Mouse (Mus musculus): ENCODE results near the gene Cfap100.

The Cfap100 gene

DNA sequence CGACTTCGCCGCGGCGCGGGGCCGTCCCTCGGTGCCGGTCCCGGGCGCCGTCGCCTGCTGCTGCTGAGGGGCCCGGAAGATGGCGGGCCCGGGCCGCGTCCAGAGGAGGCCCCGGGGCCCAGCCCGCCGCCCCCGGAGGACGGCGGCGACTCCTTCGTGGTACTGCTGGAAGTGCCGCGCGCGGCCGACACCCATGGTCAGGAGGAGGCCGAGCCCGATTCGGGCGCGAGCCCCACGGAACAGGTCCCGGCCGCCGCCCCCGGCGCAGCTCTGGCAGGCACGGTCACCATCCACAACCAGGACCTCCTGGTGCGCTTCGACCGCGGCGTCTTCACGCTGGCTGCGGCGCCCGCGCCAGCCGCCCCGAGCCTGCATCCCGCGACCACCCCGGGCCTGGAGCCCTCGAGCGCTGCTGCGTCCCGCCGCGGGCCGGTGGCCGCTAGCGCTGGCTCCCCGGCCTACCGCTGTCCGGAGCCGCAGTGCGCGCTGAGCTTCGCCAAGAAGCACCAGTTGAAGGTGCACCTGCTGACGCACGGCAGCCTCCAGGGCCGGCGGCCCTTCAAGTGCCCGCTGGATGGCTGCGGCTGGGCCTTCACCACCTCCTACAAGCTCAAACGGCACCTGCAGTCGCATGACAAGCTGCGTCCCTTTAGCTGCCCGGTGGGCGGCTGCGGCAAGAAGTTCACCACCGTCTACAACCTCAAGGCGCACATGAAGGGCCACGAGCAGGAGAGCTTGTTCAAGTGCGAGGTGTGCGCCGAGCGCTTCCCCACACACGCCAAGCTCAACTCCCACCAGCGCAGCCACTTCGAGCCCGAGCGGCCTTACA, 58.7 kb downstream of the Cfap100 start:
- DNase-seq: peak; percentile 60

DNA sequence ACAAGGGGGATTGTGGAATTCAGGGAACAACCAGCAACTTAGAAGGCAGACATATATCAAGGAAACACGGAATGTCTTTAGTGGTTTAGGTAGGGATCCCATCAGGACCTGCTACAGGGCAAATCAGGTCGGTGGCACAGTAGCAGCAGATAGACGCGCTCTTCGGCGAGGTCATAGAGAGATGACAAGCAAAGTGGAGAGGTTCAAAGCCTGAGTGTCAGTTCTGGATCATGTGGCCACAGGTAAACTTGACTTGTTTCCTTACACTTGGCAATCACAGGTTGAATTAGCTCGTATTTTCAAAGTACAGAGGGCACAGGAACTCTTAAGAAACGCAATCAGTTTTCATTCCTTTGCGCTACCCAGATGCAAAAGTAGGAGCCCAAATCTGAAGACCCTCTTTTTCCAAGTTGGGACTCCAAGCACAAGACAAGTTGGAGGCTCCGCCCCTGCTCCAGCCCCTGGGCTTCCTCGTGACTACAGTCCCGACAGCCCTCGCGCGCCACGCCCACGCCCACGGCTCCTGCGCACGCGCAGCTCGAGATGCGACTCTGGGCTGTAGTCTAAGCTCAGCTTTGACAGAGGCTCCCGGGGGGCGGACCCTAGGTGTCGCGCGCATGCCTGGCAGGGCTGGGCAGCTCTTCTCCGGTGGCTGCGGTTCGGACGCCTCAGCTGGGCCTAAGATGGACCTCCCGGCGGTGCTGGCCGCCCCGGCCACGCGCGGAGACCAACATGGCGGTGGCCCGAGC, 59.4 kb downstream of the Cfap100 start, which contains the start of gene Zxdc:
Gene Zxdc, plus strand, starts transcription at position 517 of the 749 bp plus-strand sequence.
- DNase-seq: peak; percentile 97

DNA sequence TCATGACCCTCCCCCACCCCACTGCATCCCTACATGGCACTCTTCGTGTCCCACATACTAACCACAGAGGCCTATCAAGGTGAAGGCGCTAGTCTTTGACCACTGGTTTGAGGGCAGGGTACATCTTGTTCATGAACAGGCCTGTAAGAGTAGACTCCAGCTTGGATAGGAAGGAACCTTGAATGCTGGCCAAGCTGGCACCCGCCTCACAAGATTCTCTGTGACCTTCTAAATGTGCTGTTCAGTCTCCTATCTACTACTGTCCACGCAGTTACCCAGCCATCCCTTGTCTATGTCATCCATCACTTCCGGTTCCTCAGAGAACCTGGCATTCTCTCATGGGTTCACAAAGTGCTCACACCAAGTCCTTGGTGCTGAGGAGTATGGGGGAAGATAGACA, 65.3 kb downstream of the Cfap100 start:
- DNase-seq: no peak

DNA sequence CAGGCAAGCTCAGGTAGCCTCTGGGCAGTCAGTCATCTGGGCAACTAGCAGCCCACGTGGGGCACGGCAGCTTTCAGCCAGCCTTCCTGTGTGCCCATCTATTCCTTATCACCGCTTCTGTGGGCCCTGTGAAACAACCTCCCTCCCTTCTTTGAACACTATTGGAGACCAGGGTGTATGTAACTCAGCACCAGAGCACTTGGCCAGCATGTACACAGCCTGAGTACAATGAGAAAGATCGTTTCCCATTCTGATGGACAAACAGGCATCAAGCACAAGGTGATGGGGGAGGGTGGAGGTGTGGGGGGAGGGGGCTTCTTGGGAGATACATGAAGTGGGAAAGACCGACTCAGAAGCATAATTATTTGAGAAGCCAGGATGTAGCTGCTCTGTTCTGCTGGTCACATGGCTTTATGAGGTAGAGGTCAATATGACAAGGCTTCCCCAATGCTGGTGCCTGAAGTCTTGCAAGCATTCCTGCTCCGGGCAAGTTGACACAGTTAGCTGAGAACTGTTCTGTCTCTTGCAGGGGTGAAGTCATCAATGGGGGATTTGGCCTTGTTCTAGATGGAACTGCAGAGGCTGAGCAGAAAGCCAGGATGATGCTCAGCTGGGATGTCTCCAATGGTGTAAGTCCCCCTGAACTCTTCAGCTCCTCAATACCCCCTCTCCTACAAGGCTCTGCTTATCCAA, 67.5 kb downstream of the Cfap100 start:
- no peak for DNase-seq

DNA sequence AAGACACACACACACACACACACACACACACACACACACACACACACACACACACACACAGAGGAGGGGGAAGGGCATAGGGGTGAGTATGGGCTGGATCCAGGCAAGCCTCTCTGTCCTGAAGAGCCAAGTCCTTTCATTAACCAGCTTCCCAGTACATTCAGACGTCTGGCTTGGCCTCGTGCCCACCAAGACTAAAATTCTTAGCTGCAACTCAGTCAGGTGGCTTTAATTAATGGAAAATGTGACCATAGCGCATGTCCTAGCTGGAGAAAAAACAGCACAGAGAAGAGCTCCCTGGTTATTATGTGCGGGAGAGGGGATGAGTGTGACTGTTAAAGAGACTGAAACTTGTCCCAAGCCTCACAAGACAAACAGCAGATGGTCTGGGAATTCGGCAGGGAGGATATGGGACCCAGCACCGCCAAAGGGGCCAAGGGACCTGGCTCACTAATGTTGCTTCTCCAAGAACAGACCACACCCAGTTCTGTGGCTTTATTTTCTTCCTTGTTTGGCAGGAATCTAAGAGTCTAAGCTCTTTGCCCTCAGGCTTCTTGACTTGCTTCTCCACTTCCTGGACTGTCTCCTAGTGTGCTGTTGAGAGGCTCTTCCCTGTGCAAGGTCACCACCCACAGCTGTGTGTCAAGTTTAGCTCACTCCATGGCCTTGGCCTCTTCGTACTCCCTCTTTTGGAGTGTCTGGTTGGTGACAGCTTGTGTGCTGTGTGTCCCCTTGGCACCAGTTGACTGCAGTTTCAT, 68.4 kb downstream of the Cfap100 start:
- DNase-seq: peak; percentile 75

DNA sequence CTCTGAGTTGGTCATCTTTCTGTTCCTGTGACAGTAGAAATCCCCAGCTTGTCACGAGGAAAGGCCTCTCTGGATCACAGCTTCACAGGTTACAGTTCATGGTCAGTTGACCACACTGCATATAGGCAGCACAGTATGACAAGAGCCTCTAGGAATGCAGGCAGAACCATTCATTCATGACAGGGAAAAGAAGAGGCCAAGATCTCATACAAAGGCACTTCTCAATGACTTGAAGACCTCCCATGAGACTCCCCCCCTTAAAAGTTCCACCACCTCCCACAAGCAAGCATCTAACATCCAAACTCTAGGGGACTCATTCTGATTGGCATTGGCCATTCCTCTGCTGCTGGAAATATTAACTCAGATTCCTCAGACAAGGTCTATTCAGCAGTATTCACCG, 69.2 kb downstream of the Cfap100 start:
- DNase-seq: peak; percentile 18

DNA sequence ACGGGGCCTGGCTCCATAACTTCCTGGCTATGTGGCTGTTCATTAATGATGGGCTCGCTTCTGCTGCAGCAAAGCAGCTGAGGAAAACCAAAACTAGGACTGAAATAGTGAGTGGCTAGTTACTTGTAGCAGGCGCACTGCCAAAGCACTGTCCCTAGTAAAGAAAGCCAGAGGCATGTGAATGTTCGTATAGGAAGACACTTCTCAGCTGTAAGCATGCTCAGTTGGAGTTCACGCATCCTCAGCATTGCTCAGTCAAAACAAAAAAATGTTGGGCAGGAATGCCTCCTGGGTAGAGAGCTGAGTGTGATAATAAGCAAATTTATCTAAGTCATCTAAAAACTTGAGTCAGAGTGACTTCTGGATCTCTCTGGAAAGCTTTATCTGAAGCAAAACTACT, 70.5 kb downstream of the Cfap100 start:
- no peak for DNase-seq
